Mouse (Mus musculus) MEL (cell line): ENCODE measurements around the gene Gramd1c. TPM values are rescaled to one million over a fixed set of nuclear protein-coding genes. Genes with fewer than 3 reads are reported as not detected.
A peak's percentile ranks its signal among the peaks of the same experiment; 100 is the strongest.

Source experiments
- DNase-seq: peaks from one replicate; pipeline ENCODE4 v3.0.0; 2011; ENCODE audit warnings: low read depth, low spot score
- H3K27ac ChIP-seq: 2 replicates; pipeline ENCODE4 v1.5.1; 2012; ENCODE audit warnings: low read depth, mild to moderate bottlenecking, control low read depth, low read length, moderate library complexity; ENCODE audit not compliant: control insufficient read depth
- H3K27me3 ChIP-seq, 2 experiments: fragments of 150-350 bp in 1 of 2; sonication (generic) in 1 of 2; 2 replicates each; pipeline ENCODE4 v1.6.1; 2012; ENCODE audit warnings: low read length in 2 of 2, mild to moderate bottlenecking in 2 of 2, improper control_type of control experiment in 1 of 2, moderate library complexity in 1 of 2; ENCODE audit not compliant: insufficient read depth in 2 of 2, control insufficient read depth in 1 of 2
- H3K36me3 ChIP-seq, 2 experiments: 2 replicates each; pipeline ENCODE4 v1.6.1; 2012 to 2014; ENCODE audit warnings: low read length in 2 of 2, improper control_type of control experiment in 1 of 2, inconsistent platforms in 1 of 2, mild to moderate bottlenecking in 1 of 2; ENCODE audit not compliant: insufficient read depth in 2 of 2, control insufficient read depth in 1 of 2
- H3K4me1 ChIP-seq, 2 experiments: fragments of 150-350 bp in 1 of 2; sonication (generic) in 1 of 2; 2 replicates each; pipeline ENCODE4 v1.6.1; 2012; ENCODE audit warnings: low read length in 2 of 2, improper control_type of control experiment in 1 of 2, mild to moderate bottlenecking in 1 of 2; ENCODE audit not compliant: insufficient read depth in 2 of 2, control insufficient read depth in 1 of 2
- H3K4me3 ChIP-seq, 2 experiments: fragments of 150-350 bp in 1 of 2; sonication (generic) in 1 of 2; 2 replicates each; pipeline ENCODE4 v1.5.1; 2012; ENCODE audit warnings: low read depth in 2 of 2, low read length in 2 of 2, mild to moderate bottlenecking in 2 of 2, moderate library complexity in 2 of 2, control low read depth in 1 of 2, improper control_type of control experiment in 1 of 2; ENCODE audit not compliant: control insufficient read depth in 1 of 2, insufficient read depth in 1 of 2
- H3K79me2 ChIP-seq: 2 replicates; pipeline ENCODE4 v1.6.1; 2012; ENCODE audit warnings: mild to moderate bottlenecking, low read length, moderate library complexity; ENCODE audit not compliant: control insufficient read depth, poor library complexity, insufficient read depth
- H3K9ac ChIP-seq: 2 replicates; pipeline ENCODE4 v1.6.1; 2012; ENCODE audit warnings: low read depth, mild to moderate bottlenecking, control low read depth, low read length, moderate library complexity; ENCODE audit not compliant: control insufficient read depth, poor library complexity, severe bottlenecking
- H3K9me3 ChIP-seq: fragments of 150-350 bp; sonication (generic); replicated peaks from 2 replicates; pipeline ENCODE4 v1.6.1; 2012; ENCODE audit warnings: mild to moderate bottlenecking, low read length, improper control_type of control experiment, moderate library complexity; ENCODE audit not compliant: insufficient read depth
- BHLHE40 ChIP-seq: IDR thresholded peaks from 2 replicates; pipeline ENCODE4 v1.6.1; 2012; ENCODE audit warnings: low read depth, mild to moderate bottlenecking, inconsistent platforms, low read length, improper control_type of control experiment, borderline replicate concordance
- CHD1 ChIP-seq: IDR thresholded peaks from 2 replicates; pipeline ENCODE4 v1.6.1; 2012; ENCODE audit warnings: low read depth, mild to moderate bottlenecking, inconsistent platforms, low read length, improper control_type of control experiment
- CHD2 ChIP-seq: IDR thresholded peaks from 2 replicates; pipeline ENCODE4 v1.6.1; 2011; ENCODE audit warnings: low read length, improper control_type of control experiment
- E2F4 ChIP-seq: IDR thresholded peaks from 2 replicates; pipeline ENCODE4 v1.6.1; 2011; ENCODE audit warnings: low read depth, low read length, improper control_type of control experiment, borderline replicate concordance
- ELF1 ChIP-seq: IDR thresholded peaks from 2 replicates; pipeline ENCODE4 v1.6.1; 2014; ENCODE audit warnings: low read depth, mild to moderate bottlenecking, inconsistent platforms, low read length, improper control_type of control experiment, moderate library complexity
- EP300 ChIP-seq, 2 experiments: IDR thresholded peaks; 2 replicates each; pipeline ENCODE4 v1.6.1; 2011; ENCODE audit warnings: improper control_type of control experiment in 2 of 2, low read length in 2 of 2, low read depth in 1 of 2, mild to moderate bottlenecking in 1 of 2
- ETS1 ChIP-seq: IDR thresholded peaks from 2 replicates; pipeline ENCODE4 v1.6.1; 2012; ENCODE audit warnings: low read depth, mild to moderate bottlenecking, inconsistent platforms, low read length, improper control_type of control experiment, moderate library complexity
- GABPA ChIP-seq: IDR thresholded peaks from 2 replicates; pipeline ENCODE4 v1.6.1; 2012; ENCODE audit warnings: low read depth, mild to moderate bottlenecking, inconsistent platforms, low read length, improper control_type of control experiment, moderate library complexity
- GATA1 ChIP-seq: IDR thresholded peaks from 2 replicates; pipeline ENCODE4 v1.6.1; 2011; ENCODE audit warnings: low read depth, low read length, improper control_type of control experiment
- HCFC1 ChIP-seq: IDR thresholded peaks from 2 replicates; pipeline ENCODE4 v1.6.1; 2012; ENCODE audit warnings: low read depth, mild to moderate bottlenecking, inconsistent platforms, low read length, improper control_type of control experiment, moderate library complexity
- JUND ChIP-seq: IDR thresholded peaks from 2 replicates; pipeline ENCODE4 v1.6.1; 2011; ENCODE audit warnings: low read depth, mild to moderate bottlenecking, improper control_type of control experiment, low read length
- KAT2A ChIP-seq: conservative IDR thresholded peaks from 2 replicates; pipeline ENCODE4 v1.6.1; 2012; ENCODE audit warnings: low read depth, low read length, improper control_type of control experiment, inconsistent platforms
- MAX ChIP-seq: IDR thresholded peaks from 2 replicates; pipeline ENCODE4 v1.6.1; 2011; ENCODE audit warnings: low read length, improper control_type of control experiment
- MEF2A ChIP-seq: IDR thresholded peaks from 2 replicates; pipeline ENCODE4 v1.6.1; 2014; ENCODE audit warnings: low read depth, mild to moderate bottlenecking, inconsistent platforms, low read length, improper control_type of control experiment; ENCODE audit not compliant: poor library complexity, insufficient replicate concordance, severe bottlenecking; ENCODE audit errors: extremely low read depth
- MXI1 ChIP-seq: IDR thresholded peaks from 2 replicates; pipeline ENCODE4 v1.6.1; 2011; ENCODE audit warnings: mild to moderate bottlenecking, low read depth, low read length, improper control_type of control experiment
- MYB ChIP-seq: IDR thresholded peaks from 2 replicates; pipeline ENCODE4 v1.6.1; 2011; ENCODE audit warnings: mild to moderate bottlenecking, low read depth, low read length, improper control_type of control experiment
- MYC ChIP-seq: IDR thresholded peaks from 2 replicates; pipeline ENCODE4 v1.6.1; 2011; ENCODE audit warnings: low read depth, mild to moderate bottlenecking, low read length, improper control_type of control experiment, moderate library complexity
- NELFE ChIP-seq: IDR thresholded peaks from 2 replicates; pipeline ENCODE4 v1.6.1; 2011; ENCODE audit warnings: low read depth, low read length, improper control_type of control experiment
- POLR2A ChIP-seq, 2 experiments: IDR thresholded peaks; 2 replicates each; pipeline ENCODE4 v1.6.1; 2011 to 2012; ENCODE audit warnings: low read length in 2 of 2, mild to moderate bottlenecking in 2 of 2, control low read depth in 1 of 2, improper control_type of control experiment in 1 of 2, low read depth in 1 of 2, moderate library complexity in 1 of 2; ENCODE audit not compliant: control insufficient read depth in 1 of 2, insufficient read depth in 1 of 2, poor library complexity in 1 of 2
- POLR2AphosphoS2 ChIP-seq: IDR thresholded peaks from 2 replicates; pipeline ENCODE4 v1.6.1; 2011; ENCODE audit warnings: low read length, improper control_type of control experiment
- POLR2AphosphoS5 ChIP-seq: IDR thresholded peaks from 2 replicates; pipeline ENCODE4 v1.6.1; 2012; ENCODE audit warnings: low read depth, borderline replicate concordance, mild to moderate bottlenecking, inconsistent platforms, low read length, moderate library complexity, mixed read lengths
- SMC3 ChIP-seq: IDR thresholded peaks from 2 replicates; pipeline ENCODE4 v1.6.1; 2011; ENCODE audit warnings: low read depth, low read length, improper control_type of control experiment
- TAL1 ChIP-seq: IDR thresholded peaks from 2 replicates; pipeline ENCODE4 v1.6.1; 2012; ENCODE audit warnings: mild to moderate bottlenecking, inconsistent platforms, low read length, moderate library complexity, mixed read lengths
- TBP ChIP-seq: IDR thresholded peaks from 2 replicates; pipeline ENCODE4 v1.8.0; 2011; ENCODE audit warnings: low read depth, low read length, improper control_type of control experiment
- USF1 ChIP-seq: IDR thresholded peaks from 2 replicates; pipeline ENCODE4 v1.6.1; 2014; ENCODE audit warnings: low read depth, mild to moderate bottlenecking, inconsistent platforms, low read length, improper control_type of control experiment, moderate library complexity
- USF2 ChIP-seq, 2 experiments: IDR thresholded peaks; 2 replicates each; pipeline ENCODE4 v1.6.1; 2011 to 2012; ENCODE audit warnings: improper control_type of control experiment in 2 of 2, low read length in 2 of 2, borderline replicate concordance in 1 of 2, inconsistent platforms in 1 of 2, low read depth in 1 of 2, mild to moderate bottlenecking in 1 of 2; ENCODE audit not compliant: insufficient read depth in 1 of 2
- ZC3H11A ChIP-seq: IDR thresholded peaks from 2 replicates; pipeline ENCODE4 v1.6.1; 2012; ENCODE audit warnings: low read depth, mild to moderate bottlenecking, inconsistent platforms, low read length, improper control_type of control experiment
- ZKSCAN1 ChIP-seq: IDR thresholded peaks from 2 replicates; pipeline ENCODE4 v1.6.1; 2012; ENCODE audit warnings: low read depth, mild to moderate bottlenecking, inconsistent platforms, low read length, improper control_type of control experiment, moderate library complexity
- ZMIZ1 ChIP-seq: IDR thresholded peaks from 2 replicates; pipeline ENCODE4 v1.6.1; 2012; ENCODE audit warnings: low read depth, mild to moderate bottlenecking, inconsistent platforms, low read length, improper control_type of control experiment, moderate library complexity
- ZNF384 ChIP-seq: IDR thresholded peaks from 2 replicates; pipeline ENCODE4 v1.6.1; 2012; ENCODE audit warnings: low read depth, mild to moderate bottlenecking, inconsistent platforms, low read length, improper control_type of control experiment
- polyA plus RNA-seq, 2 experiments: library from polyadenylated mRNA; stranded (reverse) in 1 of 2; unstranded in 1 of 2; fragments of >175 nt in 1 of 2; fragments of >200 nt in 1 of 2; gene quantifications; 2 replicates each; pipeline versions ENCODE4 v1.2.1 to v1.2.4; 2012; ENCODE audit warnings: low replicate concordance in 2 of 2, low read depth in 1 of 2; ENCODE audit not compliant: insufficient read length in 2 of 2, insufficient read depth in 1 of 2, missing spikeins in 1 of 2
- total RNA-seq: library from RNA; depleted of rRNA; stranded (reverse); fragments of 300-350 nt; gene quantifications from 2 replicates; pipeline ENCODE4 v1.2.3, GENCODE M21; 2012

Gene Gramd1c
- total and polyA plus RNA-seq, 3 experiments: 1.5 to 2.7 TPM; not detected in 1

GRCm38 (mm10) chr16:43986299-43986698 is 76.8 kb downstream of the Gramd1c start:
- Histone ChIP-seq H3K9me3 (no peaks in the 10 kb centered on the region), H3K9ac (no peak overlapping the region), H3K79me2 (no peaks in the 10 kb centered on the region), H3K27me3 (no peaks in the 10 kb centered on the region), H3K4me3 (no peak overlapping the region), H3K4me1 (no peaks in the 10 kb centered on the region), H3K27ac (no peak overlapping the region), H3K36me3 (peaks cover 0 to 2% of the 10 kb centered on the region in 2 experiments; a peak in 1 of 4 replicates)
- TF ChIP-seq HCFC1 (no peak), ELF1 (no peak), MXI1 (no peak), MYC (no peak), ZMIZ1 (no peak), USF2 (IDR thresholded peaks at IDR 0.05; ENCODE audit: borderline replicate concordance in 1 of 2, insufficient read depth in 1 of 2, low read depth in 1 of 2, low read length in 2 of 2) (no peak), POLR2AphosphoS2 (no peak), NELFE (no peak), GABPA (no peak), GATA1 (no peak), SMC3 (no peak), JUND (no peak), ZNF384 (no peak)
- no peak for DNase-seq

GRCm38 (mm10) chr16:43980110-43980609 is 83.0 kb downstream of the Gramd1c start:
- peak overlapping the region; percentile 78 for H3K9ac ChIP-seq
- peaks cover 6 to 7% of the 10 kb centered on the region in 2 experiments; a peak in 3 of 4 replicates for H3K4me1 ChIP-seq
- no peaks in the 10 kb centered on the region for H3K27me3 ChIP-seq
- H3K79me2 ChIP-seq: peaks cover 3% of the 10 kb centered on the region; the same call in 1 of the 2 replicates
- peak; percentile 48 for DNase-seq
- peaks cover 2 to 5% of the 10 kb centered on the region in 2 experiments; a peak in 3 of 4 replicates for H3K36me3 ChIP-seq
- H3K27ac ChIP-seq: peak overlapping the region; percentile 64
- H3K9me3 ChIP-seq: no peaks in the 10 kb centered on the region
- H3K4me3 ChIP-seq: peak overlapping the region; percentile 64 to 67
- TF ChIP-seq NELFE (no peak), MAX (no peak), BHLHE40 (peak; percentile 33; the same call in 1 of the 2 replicates), POLR2AphosphoS2 (no peak), MYB (no peak), CHD1 (no peak), MEF2A (0 out of 2 replicates have a peak, but pooled peaks have one; percentile 8), POLR2AphosphoS5 (no peak), SMC3 (no peak), ZKSCAN1 (no peak), ZC3H11A (0 out of 2 replicates have a peak, but pooled peaks have one; percentile 7), HCFC1 (peak; percentile 39; the same call in 1 of the 2 replicates), ELF1 (no peak), E2F4 (no peak), KAT2A (no peak), POLR2A (IDR thresholded peaks at IDR 0.05; ENCODE audit: control insufficient read depth in 1 of 2, insufficient read depth in 1 of 2, low read depth in 1 of 2, low read length in 2 of 2, poor library complexity in 1 of 2) (no peak), EP300 (IDR thresholded peaks at IDR 0.05; ENCODE audit: low read depth in 1 of 2, low read length in 2 of 2) (peak in 1 of 2 experiments; percentile 28; a peak in 1 of 4 replicates), TBP (no peak), USF1 (no peak), CHD2 (no peak), TAL1 (no peak), ETS1 (0 out of 2 replicates have a peak, but pooled peaks have one; percentile 14), GABPA (no peak), MXI1 (no peak), JUND (no peak)
